Mouse (Mus musculus) kidney, postnatal 36 days (tissue): ENCODE results near the gene Hist2h2aa1.
"Not testable (repeated sequence)": the region's sequence is repeated elsewhere in the genome, so short reads cannot be mapped to it uniquely, and the experiment has no call there.

Experiments used
- DNase-seq, 2 experiments: peaks; one replicate each; pipeline ENCODE4 v3.0.0; 2021 to 2022; ENCODE audit warnings: mixed read lengths in 2 of 2

Hist2h2aa1 gene

DNA sequence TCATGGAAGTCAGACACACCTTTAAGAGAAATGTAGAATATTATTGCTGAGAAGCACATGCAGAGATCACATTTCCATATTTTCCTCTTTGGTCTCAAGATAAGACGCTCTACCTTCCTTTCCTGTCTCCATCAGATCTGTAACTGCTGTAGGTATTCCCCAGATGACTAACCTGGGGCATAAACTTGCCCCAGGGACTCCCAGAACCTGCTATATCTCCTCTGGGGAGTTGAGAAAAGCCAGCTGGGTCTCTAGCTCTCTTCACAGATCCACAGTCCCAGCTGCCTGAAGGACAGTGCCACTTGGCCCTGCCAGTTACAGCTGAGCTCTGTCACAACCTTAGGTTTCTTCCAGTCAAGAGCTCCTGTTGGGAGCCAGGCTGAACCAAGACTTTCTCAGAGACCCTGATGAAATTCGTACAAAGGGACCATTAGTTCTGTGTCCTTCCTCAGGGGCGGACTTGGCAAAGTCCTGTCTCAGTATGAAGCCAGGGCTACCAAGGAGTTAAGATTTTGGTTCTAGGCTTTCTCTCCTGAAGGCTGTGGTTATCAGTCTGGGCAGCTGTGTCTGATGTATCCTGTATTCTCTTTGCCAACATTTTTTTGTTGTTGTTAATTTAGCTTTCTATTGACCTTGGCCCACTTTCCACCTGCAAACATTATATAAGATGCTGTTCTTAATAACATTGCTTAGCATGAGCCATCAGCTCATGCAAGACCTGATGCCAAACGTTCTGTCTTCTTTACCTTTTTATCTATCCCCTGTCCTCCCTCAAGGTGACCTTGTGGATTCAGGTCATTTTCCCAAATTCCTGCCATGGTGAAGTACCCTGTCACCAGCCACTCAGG is 14.2 kb upstream of the Hist2h2aa1 start:
- DNase-seq: no peak

DNA sequence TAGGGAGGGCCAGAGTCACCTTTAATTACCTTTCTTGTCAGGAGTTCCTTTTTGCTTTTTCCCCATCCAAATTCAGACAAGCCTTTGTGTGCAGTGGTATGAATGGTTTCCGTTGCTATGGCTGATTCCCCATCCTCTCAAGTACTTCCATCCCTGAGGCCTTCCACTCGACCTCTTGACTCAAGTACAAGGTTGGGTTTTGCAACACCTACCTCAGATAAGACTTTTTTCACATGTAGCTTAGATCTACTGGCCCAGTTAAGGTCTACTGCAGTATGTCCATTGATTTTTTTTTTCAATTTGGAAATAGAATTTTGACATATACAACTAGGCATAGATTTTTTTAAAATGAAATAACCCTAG is 13.6 kb upstream of the Hist2h2aa1 start:
- DNase-seq: no peak

- DNase-seq: no peak
Observed at GRCm38 (mm10) chr3:96234914-96235313, 10.4 kb upstream of the Hist2h2aa1 start.

DNA sequence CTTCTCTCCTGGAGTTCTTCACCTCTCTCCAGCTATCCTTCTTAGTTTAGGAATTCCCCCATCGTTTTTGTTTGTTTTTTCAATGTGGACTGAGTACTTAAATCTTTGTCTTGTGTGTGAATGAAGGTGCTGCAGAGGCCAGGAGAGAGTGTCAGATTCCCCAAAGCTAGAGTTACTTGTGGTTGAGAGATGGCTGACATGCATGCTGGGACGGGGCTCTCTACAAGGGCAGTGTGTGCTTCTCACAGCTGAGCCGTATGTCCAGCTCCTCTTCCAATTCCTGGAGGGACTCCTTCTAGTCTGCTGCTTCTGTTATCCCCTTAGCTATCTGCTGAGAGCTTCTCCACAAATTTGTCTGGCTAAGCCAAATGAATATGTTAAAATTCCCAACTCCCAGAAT is 9.5 kb upstream of the Hist2h2aa1 start:
- DNase-seq: no peak

GRCm38 (mm10) chr3:96236834-96237334 is 8.4 kb upstream of the Hist2h2aa1 start:
- no peak for DNase-seq

DNA sequence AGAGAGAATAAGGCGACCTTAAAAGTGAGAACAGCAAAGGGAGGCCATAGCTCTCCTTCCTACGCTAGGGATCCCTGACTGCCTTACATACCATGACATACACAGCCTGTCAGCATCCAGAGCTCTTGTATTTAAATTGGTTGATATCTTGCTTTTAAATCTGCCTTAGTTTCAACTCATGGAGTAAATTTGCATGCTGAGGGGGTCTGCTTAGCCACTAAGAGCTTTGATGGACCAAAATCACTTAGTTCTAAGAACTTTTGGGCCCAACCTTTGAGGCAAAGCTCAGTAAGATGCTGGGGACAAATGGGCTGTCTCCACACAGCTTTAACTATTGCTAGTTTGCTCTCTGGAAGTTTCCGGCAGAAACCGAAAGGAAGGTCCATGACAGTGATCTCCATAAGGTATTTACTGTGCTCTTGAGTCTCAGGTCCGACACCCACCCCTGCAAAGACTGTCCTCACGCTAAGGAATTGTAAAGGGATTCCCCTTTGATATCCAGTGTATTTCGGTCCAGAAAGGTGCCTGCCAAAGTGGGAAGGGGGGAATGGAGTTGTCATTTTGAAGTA is 7.9 kb upstream of the Hist2h2aa1 start:
- DNase-seq: no peak

- no peak for DNase-seq
Observed at GRCm38 (mm10) chr3:96237904-96238511, 7.3 kb upstream of the Hist2h2aa1 start.

- peak in 1 of 2 experiments; percentile 24 for DNase-seq
Observed at GRCm38 (mm10) chr3:96238954-96239793, 6.1 kb upstream of the Hist2h2aa1 start, which contains the start of gene Hist2h3c2. TSS of gene Hist2h3c2 (minus strand) at chr3:96239127.

- DNase-seq: peak; percentile 94 to 97
Observed at GRCm38 (mm10) chr3:96239949-96240798, 5.1 kb upstream of the Hist2h2aa1 start, which contains the start of gene Hist2h2aa2. TSS of gene Hist2h2aa2 (minus strand) at chr3:96240276.

- no peak for DNase-seq
Observed at GRCm38 (mm10) chr3:96240799-96241197, 4.5 kb upstream of the Hist2h2aa1 start.

DNA sequence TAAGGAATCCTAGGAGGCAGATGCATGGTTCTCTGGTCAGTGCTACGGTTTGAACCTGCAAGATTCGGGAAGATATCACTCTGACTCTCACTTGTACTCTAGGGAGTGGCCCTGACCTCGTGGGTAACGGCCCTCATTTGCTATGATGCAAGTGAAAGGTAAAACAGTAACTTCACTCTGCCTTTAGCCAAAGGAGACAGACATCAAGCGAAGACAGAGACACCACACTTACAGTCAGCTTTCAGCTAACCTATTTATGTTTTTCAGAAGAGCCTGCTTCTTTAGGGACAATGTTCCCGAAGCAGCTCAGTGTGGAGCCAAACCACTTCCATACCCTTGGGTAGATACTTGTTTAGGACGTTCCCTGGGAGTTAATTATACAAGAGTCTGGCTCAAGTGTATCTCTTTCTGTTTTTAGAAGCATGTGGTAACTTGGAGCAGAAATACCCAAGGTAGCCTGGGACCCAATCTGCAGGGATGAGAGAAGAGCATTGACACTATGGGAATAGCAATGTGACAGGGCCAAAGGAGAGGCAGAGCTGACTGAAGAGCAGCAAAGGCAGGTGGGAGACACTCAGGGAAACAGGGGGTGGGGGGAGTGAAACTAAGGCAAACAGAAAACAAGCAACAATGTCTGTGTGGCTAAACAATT is 1.2 kb upstream of the Hist2h2aa1 start:
- peak; percentile 40 to 50 for DNase-seq

DNA sequence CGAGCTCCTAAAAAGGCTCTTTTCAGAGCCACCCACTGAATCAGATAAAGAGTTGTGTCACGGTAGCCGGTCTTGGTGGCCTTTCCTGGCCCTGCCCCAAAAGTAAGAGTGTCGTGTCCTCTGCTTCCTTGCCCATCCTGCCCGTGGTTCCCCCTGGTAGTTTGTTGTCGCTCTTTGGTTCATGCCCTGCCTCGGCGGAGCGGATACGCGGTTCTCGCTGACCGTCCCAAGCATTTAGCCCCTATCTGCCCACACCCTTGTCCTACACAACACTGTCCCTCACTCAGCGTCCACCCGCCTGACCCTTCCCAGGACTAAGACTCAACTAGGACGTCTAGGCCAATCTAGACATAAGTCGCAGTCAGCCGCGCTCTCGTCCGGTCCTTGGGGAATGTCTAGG is 721 bp downstream of the Hist2h2aa1 start:
- DNase-seq: not testable (repeated sequence)

GRCm38 (mm10) chr3:96246427-96246856 is 1.1 kb downstream of the Hist2h2aa1 start, which contains the start of gene Hist2h3c1:
TSS of gene Hist2h3c1 (plus strand) at chr3:96246685.
- not testable (repeated sequence) for DNase-seq

- DNase-seq: no peak
Observed at GRCm38 (mm10) chr3:96247356-96248140, 2.3 kb downstream of the Hist2h2aa1 start.

GRCm38 (mm10) chr3:96248141-96249033 is 3.1 kb downstream of the Hist2h2aa1 start:
- DNase-seq: no peak

DNA sequence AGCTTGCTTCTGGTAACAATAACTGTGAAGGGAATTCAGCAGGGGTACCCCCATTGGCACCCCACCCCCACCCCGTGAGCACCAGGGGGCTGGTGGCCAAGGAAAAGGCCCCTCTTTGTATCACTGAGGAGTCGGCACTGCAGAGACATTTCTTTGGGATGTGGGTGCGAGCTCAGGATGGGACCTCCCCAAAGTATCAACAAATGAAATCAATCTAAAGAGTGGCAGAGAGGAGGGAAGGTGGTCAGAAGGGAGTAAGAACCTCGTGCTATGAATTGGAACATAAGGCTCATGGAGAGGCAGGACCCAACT is 3.7 kb downstream of the Hist2h2aa1 start:
- DNase-seq: no peak

DNA sequence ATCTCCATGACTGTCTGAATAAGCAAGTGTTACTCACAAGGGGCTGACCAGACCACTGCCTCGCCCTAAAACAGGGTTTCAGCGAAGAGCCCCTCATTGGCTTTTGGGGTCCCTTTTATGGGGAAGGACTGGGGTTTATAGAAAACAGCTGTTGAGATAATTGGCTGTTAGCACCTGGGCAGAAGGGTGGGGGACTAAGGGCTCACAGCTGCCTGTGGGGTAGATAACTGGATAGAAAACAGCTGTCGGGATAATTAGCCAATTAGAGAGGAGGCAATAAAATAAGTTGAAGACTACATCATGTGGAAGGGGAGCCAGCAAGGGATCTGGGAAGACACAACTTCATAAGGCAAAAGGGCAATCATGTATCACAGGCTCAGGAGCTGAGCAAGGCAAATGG is 5.6 kb downstream of the Hist2h2aa1 start:
- no peak for DNase-seq

DNA sequence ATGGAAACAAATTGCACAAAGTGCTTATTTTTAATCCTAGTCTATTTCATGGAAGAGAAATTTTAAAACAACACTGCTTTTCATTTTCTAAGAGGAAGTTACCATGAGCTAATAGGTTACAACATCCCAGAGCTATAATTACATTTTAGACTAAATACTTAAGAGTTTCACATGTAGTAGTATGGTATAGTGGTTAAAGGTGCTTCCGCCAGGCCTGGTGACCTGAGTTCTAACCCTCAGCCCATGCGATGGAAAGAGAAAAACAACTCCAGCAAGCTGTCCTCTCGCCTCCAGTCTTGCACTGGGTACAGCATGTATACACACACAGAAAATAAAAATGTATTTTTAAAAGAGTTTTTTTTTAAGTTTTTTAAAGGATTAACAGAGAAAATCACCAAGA is 6.5 kb downstream of the Hist2h2aa1 start:
- no peak for DNase-seq

- no peak for DNase-seq
Observed at GRCm38 (mm10) chr3:96254683-96255355, 9.5 kb downstream of the Hist2h2aa1 start.
